8 mouse cellular contexts compared by ENCODE assay signal in genomic region chr2:126875871-126876796, GRCm38 (mm10). TPM values are rescaled to one million over a fixed set of nuclear protein-coding genes. Genes with fewer than 3 reads are reported as not detected.
A peak's percentile ranks its signal among the peaks of the same experiment; 100 is the strongest.
DNase-seq lines count a peak whose midpoint lies in the region; ATAC-seq and TF ChIP-seq lines count a peak whose summit lies in the region.

Trpm7 (minus strand) TSS chr2:126876230.

- H3K27ac ChIP-seq in CH12.LX (ENCODE audit: insufficient read depth, low read depth), result peak within 1 kb of the TSS; percentile 88
- peak within 1 kb of the TSS; percentile 95 for H3K27ac ChIP-seq in forebrain, embryonic 11.5 days (ENCODE audit: low read depth, low read length)
- peak within 1 kb of the TSS; percentile 99 for H3K27ac ChIP-seq in heart, embryonic 16.5 days (ENCODE audit: low read length)
- H3K27ac ChIP-seq in liver, embryonic 15.5 days (replicated peaks), result peak within 1 kb of the TSS; percentile 100
- peak within 1 kb of the TSS; percentile 83 for H3K27ac ChIP-seq in neural tube, embryonic 12.5 days

- peak within 1 kb of the TSS; percentile 88 for H3K9ac ChIP-seq in CH12.LX (ENCODE audit: insufficient read depth, low read depth)
- H3K9ac ChIP-seq in forebrain, embryonic 11.5 days (ENCODE audit: low read length), result peak within 1 kb of the TSS; percentile 91
- peak within 1 kb of the TSS; percentile 96 for H3K9ac ChIP-seq in heart, embryonic 16.5 days (ENCODE audit: low read length)
- H3K9ac ChIP-seq in liver, embryonic 15.5 days, result peak within 1 kb of the TSS; percentile 85
- peak within 1 kb of the TSS; percentile 83 for H3K9ac ChIP-seq in neural tube, embryonic 12.5 days

- in situ Hi-C loops in CH12.LX (cut with MboI; ENCODE audit: low pct_ligation_motif_present, low pct_unique_long_range_greater_than_20kb, low sequenced_read_pairs), result no loop called here

- no peaks in the 10 kb centered on the region for H3K9me3 ChIP-seq in CH12.LX (replicated peaks; ENCODE audit: low read length)
- no peaks in the 10 kb centered on the region for H3K9me3 ChIP-seq in forebrain, embryonic 11.5 days (ENCODE audit: control insufficient read depth, low read length)
- H3K9me3 ChIP-seq in heart, embryonic 16.5 days (replicated peaks; ENCODE audit: control insufficient read depth, low read length), result no peaks in the 10 kb centered on the region
- H3K9me3 ChIP-seq in liver, embryonic 15.5 days (replicated peaks), result no peaks in the 10 kb centered on the region
- H3K9me3 ChIP-seq in neural tube, embryonic 12.5 days, result no peaks in the 10 kb centered on the region

- H3K4me2 ChIP-seq in CH12.LX (ENCODE audit: insufficient read depth, low read depth, poor library complexity, severe bottlenecking), result peak within 1 kb of the TSS; percentile 95
- H3K4me2 ChIP-seq in forebrain, embryonic 11.5 days (ENCODE audit: low read depth, low read length, severe bottlenecking), result peak within 1 kb of the TSS; percentile 74
- peak within 1 kb of the TSS; percentile 79 for H3K4me2 ChIP-seq in heart, embryonic 16.5 days (ENCODE audit: low read depth, low read length)
- peak within 1 kb of the TSS; percentile 90 for H3K4me2 ChIP-seq in liver, embryonic 15.5 days
- peak within 1 kb of the TSS; percentile 77 for H3K4me2 ChIP-seq in neural tube, embryonic 12.5 days (replicated peaks)

- peak within 1 kb of the TSS; percentile 70 to 93 (median 88) for H3K4me3 ChIP-seq in CH12.LX (replicated peaks in 1 of 3; ENCODE audit: low read depth in 2 of 3, low read length in 2 of 3, poor library complexity in 1 of 3)
- peak within 1 kb of the TSS; percentile 88 for H3K4me3 ChIP-seq in forebrain, embryonic 11.5 days (ENCODE audit: low read depth, low read length)
- H3K4me3 ChIP-seq in heart, embryonic 16.5 days (ENCODE audit: low read length), result peak within 1 kb of the TSS; percentile 87
- peak within 1 kb of the TSS; percentile 78 for H3K4me3 ChIP-seq in liver, embryonic 15.5 days (replicated peaks)
- H3K4me3 ChIP-seq in neural tube, embryonic 12.5 days, result peak within 1 kb of the TSS; percentile 88

- DNase-seq in CH12.LX (ENCODE audit: extremely low read depth), result peak; percentile 89
- peak; percentile 83 for DNase-seq in c-Kit-positive CD71-positive TER-119-negative erythroid progenitor cells, embryonic 14.5 days (ENCODE audit: low read depth)
- peak; percentile 94 for DNase-seq in forebrain, embryonic 11.5 days (ENCODE audit: low spot score)
- peak; percentile 94 to 96 for DNase-seq in kidney, postnatal 36 days
- DNase-seq in telencephalon, adult 2 months (ENCODE audit: low read depth, low spot score), result peak; percentile 91

- no peaks in the 10 kb centered on the region for H3K27me3 ChIP-seq in CH12.LX (replicated peaks)
- H3K27me3 ChIP-seq in forebrain, embryonic 11.5 days (ENCODE audit: control insufficient read depth, insufficient read depth, low read length), result no peaks in the 10 kb centered on the region
- H3K27me3 ChIP-seq in heart, embryonic 16.5 days (ENCODE audit: control insufficient read depth, insufficient read depth, low read length), result no peaks in the 10 kb centered on the region
- no peaks in the 10 kb centered on the region for H3K27me3 ChIP-seq in liver, embryonic 15.5 days
- H3K27me3 ChIP-seq in neural tube, embryonic 12.5 days (replicated peaks), result no peaks in the 10 kb centered on the region

- peak; percentile 94 for TF ChIP-seq POLR2A in CH12.LX (IDR thresholded peaks at IDR 0.05; ENCODE audit: low read depth, low read length)

- no peak for TF ChIP-seq RAD21 in CH12.LX (IDR thresholded peaks at IDR 0.05; ENCODE audit: low read depth, low read length)

- no peak for TF ChIP-seq CTCF in CH12.LX (conservative IDR thresholded peaks at IDR 0.05 in 1 of 2, IDR thresholded peaks at IDR 0.05 in 1 of 2; ENCODE audit: low read depth in 2 of 2, low read length in 2 of 2)

- peak; percentile 98 for ATAC-seq in forebrain, embryonic 11.5 days (replicated peaks; ENCODE audit: low FRiP score)
- peak; percentile 97 for ATAC-seq in heart, embryonic 16.5 days (replicated peaks; ENCODE audit: extremely low read depth, insufficient read depth, low FRiP score)
- ATAC-seq in liver, embryonic 15.5 days (ENCODE audit: insufficient read depth), result peak; percentile 97
- ATAC-seq in neural tube, embryonic 12.5 days (ENCODE audit: low FRiP score, low read depth), result peak; percentile 98

- peaks cover 25% of the 10 kb centered on the region for H3K79me2 ChIP-seq in CH12.LX (replicated peaks; ENCODE audit: control insufficient read depth, extremely low read depth, insufficient read depth, poor library complexity, severe bottlenecking)

- dilution Hi-C loops in CH12.LX (cut with MboI; ENCODE audit: extremely low pct_ligation_motif_present, extremely low pct_unique_long_range_greater_than_20kb, low sequenced_read_pairs), result no loop called here

- no peak for TF ChIP-seq EP300 in CH12.LX (IDR thresholded peaks at IDR 0.05; ENCODE audit: low read length)

- peaks cover 8 to 18% of the 10 kb centered on the region in 2 experiments for H3K4me1 ChIP-seq in CH12.LX (ENCODE audit: control insufficient read depth in 1 of 2, insufficient read depth in 2 of 2)
- H3K4me1 ChIP-seq in forebrain, embryonic 11.5 days (replicated peaks; ENCODE audit: control insufficient read depth, insufficient read depth, low read length), result peaks cover 2% of the 10 kb centered on the region; the same call in 1 of the 2 replicates
- peaks cover 18% of the 10 kb centered on the region for H3K4me1 ChIP-seq in heart, embryonic 16.5 days (ENCODE audit: control insufficient read depth, insufficient read depth, low read length)
- peaks cover 27% of the 10 kb centered on the region for H3K4me1 ChIP-seq in liver, embryonic 15.5 days (replicated peaks)
- peaks cover 5% of the 10 kb centered on the region; the same call in 1 of the 2 replicates for H3K4me1 ChIP-seq in neural tube, embryonic 12.5 days

- no peaks in the 10 kb centered on the region for H3K36me3 ChIP-seq in CH12.LX (replicated peaks in 1 of 2; ENCODE audit: control insufficient read depth in 1 of 2, insufficient read depth in 1 of 2, low read length in 1 of 2)
- H3K36me3 ChIP-seq in forebrain, embryonic 11.5 days (ENCODE audit: control insufficient read depth, insufficient read depth, low read length), result no peaks in the 10 kb centered on the region
- H3K36me3 ChIP-seq in heart, embryonic 16.5 days (ENCODE audit: control insufficient read depth, insufficient read depth), result no peaks in the 10 kb centered on the region
- no peaks in the 10 kb centered on the region for H3K36me3 ChIP-seq in liver, embryonic 15.5 days (replicated peaks)
- no peaks in the 10 kb centered on the region for H3K36me3 ChIP-seq in neural tube, embryonic 12.5 days

- WGBS in forebrain, embryonic 11.5 days, result 1% methylated on average over 81 of the region's 81 CpGs
- WGBS in heart, embryonic 16.5 days, result under 1% methylated on average over 77 of the region's 81 CpGs
- under 1% methylated on average over 81 of the region's 81 CpGs for WGBS in liver, embryonic 15.5 days (ENCODE audit: insufficient replicate concordance)
- WGBS in neural tube, embryonic 12.5 days, result 1% methylated on average over 81 of the region's 81 CpGs

TF ChIP-seq in CH12.LX, 34 proteins besides CTCF, POLR2A, EP300 and RAD21 (continues in another document):
- TF ChIP-seq E2F4 (IDR thresholded peaks at IDR 0.05; ENCODE audit: insufficient replicate concordance, low read depth, low read length) (peak; percentile 44; the same call in 1 of the 2 replicates), ZNF384 (IDR thresholded peaks at IDR 0.05; ENCODE audit: low read depth, low read length) (peak; percentile 44), CHD1 (IDR thresholded peaks at IDR 0.05; ENCODE audit: low read depth, low read length) (no peak; the same call in 1 of the 2 replicates), ZC3H11A (IDR thresholded peaks at IDR 0.05; ENCODE audit: low read depth, low read length) (no peak), MAFK (IDR thresholded peaks at IDR 0.05; ENCODE audit: insufficient replicate concordance, low read length) (0 out of 2 replicates have a peak, but pooled peaks have one; percentile 13), BHLHE40 (IDR thresholded peaks at IDR 0.05; ENCODE audit: low read depth, low read length) (peak; percentile 100), TCF12 (IDR thresholded peaks at IDR 0.05; ENCODE audit: low read depth, low read length) (peak; percentile 84), KAT2A (IDR thresholded peaks at IDR 0.05; ENCODE audit: insufficient replicate concordance, low read length) (peak; percentile 74; the same call in 1 of the 2 replicates), MAX (IDR thresholded peaks at IDR 0.05; ENCODE audit: low read length) (peak; percentile 98), IRF4 (IDR thresholded peaks at IDR 0.05; ENCODE audit: low read depth, low read length) (peak; percentile 74), GABPA (IDR thresholded peaks at IDR 0.05; ENCODE audit: insufficient replicate concordance, low read depth, low read length) (no peak; the same call in 1 of the 2 replicates), USF1 (IDR thresholded peaks at IDR 0.05; ENCODE audit: low read depth, low read length) (peak; percentile 98), HCFC1 (IDR thresholded peaks at IDR 0.05; ENCODE audit: low read depth, low read length) (peak; percentile 77), TBP (conservative IDR thresholded peaks at IDR 0.05; ENCODE audit: low read depth, low read length) (peak; percentile 86), JUND (conservative IDR thresholded peaks at IDR 0.05; ENCODE audit: low read depth, low read length) (no peak), CHD2 (IDR thresholded peaks at IDR 0.05; ENCODE audit: low read length) (peak; percentile 12; the same call in 1 of the 2 replicates), NELFE (IDR thresholded peaks at IDR 0.05; ENCODE audit: low read depth, low read length) (peak; percentile 94), ELF1 (IDR thresholded peaks at IDR 0.05; ENCODE audit: low read depth, low read length) (peak; percentile 47), RCOR1 (conservative IDR thresholded peaks at IDR 0.05; ENCODE audit: low read depth, low read length) (peak; percentile 64; the same call in 1 of the 2 replicates), PAX5 (IDR thresholded peaks at IDR 0.05; ENCODE audit: low read length) (no peak), USF2 (conservative IDR thresholded peaks at IDR 0.05; ENCODE audit: low read depth, low read length) (peak; percentile 93), NRF1 (IDR thresholded peaks at IDR 0.05; ENCODE audit: low read depth, low read length) (peak; percentile 48; the same call in 1 of the 2 replicates), SMC3 (IDR thresholded peaks at IDR 0.05; ENCODE audit: low read depth, low read length) (no peak)

RNA-seq across cellular contexts. Expression of gene Trpm7, which starts in this region (rescaled TPM):
- total RNA-seq in CH12.LX (2012; rRNA removed), result 14.1 and 15.7 TPM in 2 replicates
- 30.1 and 36.7 TPM in 2 replicates for total RNA-seq in CH12.LX (2014; rRNA removed)
- polyA plus RNA-seq in CH12.LX (2012; ENCODE audit: insufficient read length, low read depth), result 23.7 and 25.8 TPM in 2 replicates
- 39.4 and 50.9 TPM in 2 replicates for polyA plus RNA-seq in forebrain, embryonic 11.5 days (2014; fragmentation: Nextera tagmentation; extraction: Ambion mirVana)
- 42.0 and 45.2 TPM in 2 replicates for polyA plus RNA-seq in heart, embryonic 16.5 days (2015; fragmentation: Nextera tagmentation; extraction: Ambion mirVana)
- 18.6 and 20.0 TPM in 2 replicates for polyA plus RNA-seq in liver, embryonic 15.5 days (2015; fragmentation: Nextera tagmentation; extraction: Ambion mirVana)
- 34.0 and 35.3 TPM in 2 replicates for polyA plus RNA-seq in neural tube, embryonic 12.5 days (2016; fragmentation: Nextera tagmentation; extraction: Ambion mirVana)

Comparison
In these comparisons a context has a peak if more than half of its experiments do, and no peak if none do; other contexts are left out.
1. Peak in every context shown above with its lines: DNase-seq, ATAC-seq, H3K4me3 ChIP-seq and H3K27ac ChIP-seq.